Mouse (Mus musculus): ENCODE measurements around the gene Bco2.

Gene Bco2

GRCm38 (mm10) chr9:50561145-50561917, 6.3 kb upstream of the Bco2 start, which contains the start of gene Tex12:
Gene Tex12, minus strand, starts transcription at chr9:50561325.
- CTCF ChIA-PET: no interaction called here

DNA sequence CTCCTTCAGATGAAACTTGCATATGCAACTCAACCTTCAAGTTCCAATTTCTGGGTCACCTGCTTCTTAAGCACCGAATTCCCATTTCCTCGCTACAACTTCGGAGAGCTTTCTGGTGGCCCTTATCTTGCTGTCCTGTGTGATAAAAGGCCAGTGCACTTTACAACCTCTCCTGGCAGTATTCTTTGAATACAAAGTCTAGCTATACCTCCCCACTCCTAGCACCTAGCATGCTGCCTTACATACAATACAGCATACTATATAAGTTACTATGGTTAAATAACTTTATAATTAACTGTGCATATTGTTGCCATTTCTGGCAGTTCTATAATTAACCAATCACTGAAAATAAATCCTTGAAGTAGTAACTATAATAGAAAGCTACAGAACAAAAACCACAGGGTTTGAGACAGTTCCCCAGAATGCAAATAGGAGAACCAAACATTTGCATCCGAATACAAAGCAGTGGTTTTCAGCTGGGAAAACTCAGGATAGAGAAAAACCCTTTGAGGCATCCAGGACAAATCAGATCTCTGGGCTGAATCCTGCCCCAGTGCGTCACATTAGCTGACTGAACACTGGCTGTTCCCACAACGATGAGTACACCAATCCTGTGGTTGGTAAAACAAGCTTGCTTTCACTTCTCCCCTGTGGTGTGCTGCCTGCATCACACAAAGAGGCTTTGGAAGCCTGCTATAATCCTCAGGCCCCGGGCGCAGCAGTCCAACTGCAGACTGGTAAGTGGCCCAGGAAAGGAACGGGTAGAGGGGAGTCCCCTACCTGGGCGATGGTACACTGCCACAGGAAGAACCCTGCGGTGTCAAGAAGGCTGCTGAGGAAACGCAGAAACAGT, 514 bp downstream of the Bco2 start, which contains the start of gene Il18:
Gene Il18, plus strand, starts transcription at position 587 of the 853 bp plus-strand sequence.
- CTCF ChIA-PET: interaction anchor here (0.8 kb wide), 1 partner anchor 24 kb away, joined by 3 read pairs; no protein-coding TSS in a partner anchor

DNA sequence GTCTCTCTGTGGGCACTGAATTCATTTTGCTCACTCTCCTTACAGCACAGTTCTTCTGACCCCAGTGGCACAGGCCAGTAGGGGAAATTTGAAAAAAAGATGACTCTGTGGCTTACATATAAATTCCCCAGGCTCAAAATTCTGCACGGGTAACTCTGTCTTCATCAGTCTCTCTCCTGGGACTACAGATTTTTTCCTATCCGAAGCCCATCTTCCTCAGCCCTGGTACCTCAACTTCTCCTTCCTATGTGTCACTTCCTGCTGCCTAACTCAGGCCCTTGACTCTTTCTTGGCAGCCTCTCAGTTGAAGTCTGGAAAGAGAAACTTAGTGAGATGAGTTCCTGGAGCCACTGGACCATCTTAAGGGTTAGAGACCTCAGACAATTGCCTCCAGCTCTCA, 1.4 kb downstream of the Bco2 start:
- CTCF ChIA-PET: no interaction called here

DNA sequence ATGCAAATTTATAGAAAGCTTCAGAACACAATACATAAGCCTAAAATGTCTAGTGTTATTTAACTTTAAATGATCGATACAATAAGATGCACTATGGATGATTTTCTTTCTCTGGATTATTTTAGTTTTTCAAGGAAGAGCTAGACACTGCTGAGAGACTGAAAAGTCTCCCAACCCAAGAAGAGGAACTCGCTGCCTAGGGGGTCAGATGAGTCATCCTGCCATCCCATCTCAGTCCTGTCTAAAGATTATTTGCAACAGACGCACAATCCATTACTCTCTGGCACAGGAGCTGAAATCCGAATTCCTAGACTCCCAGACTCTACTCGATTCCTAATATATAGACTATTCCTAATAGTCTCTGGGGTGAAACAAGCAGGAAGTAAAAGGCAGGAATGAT, 2.8 kb downstream of the Bco2 start:
- CTCF ChIA-PET: interaction anchor here (0.5 to 0.6 kb wide), 2 partner anchors 12 to 302 kb away, joined by 3 read pairs; no protein-coding TSS in a partner anchor

GRCm38 (mm10) chr9:50548936-50549335, 6.0 kb downstream of the Bco2 start:
- CTCF ChIA-PET: no interaction called here

DNA sequence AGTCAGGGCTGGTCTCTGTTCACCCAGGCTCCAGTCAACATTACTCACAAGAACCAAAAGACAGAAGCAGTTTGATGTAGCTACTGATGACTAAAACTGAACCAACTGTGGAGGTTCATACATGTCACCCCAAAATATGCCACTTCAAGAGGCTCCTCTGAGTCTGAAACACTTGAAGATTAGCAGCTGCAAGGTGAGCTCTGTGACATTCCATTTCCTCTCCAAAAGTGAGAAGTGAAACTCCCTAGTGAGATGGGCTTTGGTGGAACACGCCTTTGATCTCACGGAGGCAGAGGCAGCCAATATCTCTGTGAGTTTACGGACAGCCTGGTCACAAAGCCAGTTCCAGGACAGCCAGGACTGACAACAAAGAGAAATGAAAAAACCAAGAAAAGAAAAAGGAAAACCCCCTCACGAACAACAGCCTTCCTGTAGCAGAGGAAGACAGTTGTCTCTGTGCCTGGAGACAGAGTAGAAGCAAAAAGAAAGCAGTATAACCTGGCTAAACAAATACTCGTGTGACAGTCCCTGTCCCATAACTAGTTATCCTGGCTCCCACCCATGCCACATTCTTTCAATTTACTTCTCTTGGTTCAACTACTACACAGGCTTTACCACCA, 7.0 kb downstream of the Bco2 start:
- CTCF ChIA-PET: no interaction called here

GRCm38 (mm10) chr9:50542401-50542800, 12.6 kb downstream of the Bco2 start:
- CTCF ChIA-PET: no interaction called here

DNA sequence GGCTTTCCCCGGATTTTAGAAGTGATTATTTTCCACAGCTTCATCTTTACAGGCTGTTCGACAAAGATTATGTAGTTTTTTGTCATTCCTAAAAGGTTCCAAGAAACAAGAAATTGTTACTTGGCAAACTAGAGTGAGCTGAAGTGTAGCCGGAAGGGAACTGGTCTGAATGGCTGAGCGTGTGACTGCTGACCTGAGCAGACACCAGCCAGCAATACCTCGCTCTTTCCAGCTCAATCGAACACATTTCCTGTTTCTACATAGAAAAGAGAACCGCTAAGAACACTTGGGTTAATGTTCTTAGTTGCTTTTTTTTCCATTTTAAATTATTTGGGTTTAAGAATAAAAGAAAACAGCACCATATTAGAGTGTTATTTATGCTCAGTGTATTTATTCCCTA, 14.8 kb downstream of the Bco2 start:
- CTCF ChIA-PET: interaction anchor here (0.5 kb wide), 1 partner anchor 469 kb away, joined by 3 read pairs; the partner anchor contains the start of gene Sik2

DNA sequence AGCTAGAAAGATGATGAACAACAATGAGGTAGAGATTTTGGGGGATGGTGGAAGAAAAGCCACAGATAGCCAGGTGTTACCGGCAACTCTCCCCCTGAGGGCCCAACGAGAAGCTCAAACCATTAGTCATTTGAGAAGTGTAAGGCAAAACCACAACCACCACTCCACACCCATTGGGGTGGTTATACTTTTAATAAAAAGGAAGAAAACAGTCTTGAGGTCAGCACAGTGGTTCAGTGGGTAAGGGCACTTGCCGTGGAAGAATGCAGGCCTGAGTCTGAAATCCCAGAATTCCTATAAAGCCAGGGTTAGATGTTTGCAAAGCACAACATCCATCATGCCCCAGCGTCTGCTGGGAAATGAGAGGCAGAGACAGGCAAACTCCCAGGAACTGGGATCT, 17.7 kb downstream of the Bco2 start:
- CTCF ChIA-PET: no interaction called here

GRCm38 (mm10) chr9:50536603-50537135, 18.3 kb downstream of the Bco2 start:
- CTCF ChIA-PET: no interaction called here

- CTCF ChIA-PET: no interaction called here
Measured at GRCm38 (mm10) chr9:50535930-50536329, 19.1 kb downstream of the Bco2 start.

DNA sequence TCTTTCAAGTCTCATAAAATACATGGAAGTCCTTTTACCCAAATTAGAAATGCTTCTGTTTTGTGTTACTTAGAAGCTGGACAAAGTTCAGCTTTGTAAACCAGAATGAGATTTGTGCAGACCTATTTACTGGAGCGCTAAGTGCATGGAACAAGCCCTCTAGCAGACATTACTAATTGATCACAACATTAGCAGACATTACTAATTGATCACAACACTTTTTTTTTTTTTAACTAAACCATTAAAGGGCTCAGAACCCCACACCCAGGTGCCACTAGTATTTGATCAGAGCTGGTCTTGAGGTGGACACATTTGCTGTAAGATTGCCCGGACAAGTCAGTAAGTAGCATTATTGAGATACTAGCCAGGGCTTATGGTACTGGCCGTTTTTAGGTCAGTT, 21.2 kb downstream of the Bco2 start:
- CTCF ChIA-PET: no interaction called here

DNA sequence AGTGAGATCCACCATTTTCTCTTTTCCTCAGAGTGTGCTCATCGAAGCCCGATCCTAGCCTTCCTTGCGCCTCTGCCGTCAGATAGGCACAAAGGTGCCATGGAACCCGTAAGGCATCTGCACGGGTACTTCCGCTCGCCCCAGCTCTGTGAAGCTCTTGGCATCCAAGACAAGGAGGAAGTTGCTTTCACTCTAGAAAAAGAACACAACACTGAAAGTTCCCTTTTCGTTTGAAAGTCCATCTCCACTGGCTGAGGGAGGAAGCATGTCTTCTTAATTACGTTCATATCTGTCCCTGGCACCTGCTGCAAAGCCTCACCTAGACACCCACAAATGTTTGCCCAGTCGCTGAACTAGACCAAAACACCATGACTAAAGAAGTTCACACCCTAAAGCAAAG, 21.7 kb downstream of the Bco2 start:
- CTCF ChIA-PET: no interaction called here

GRCm38 (mm10) chr9:50530890-50531289, 24.1 kb downstream of the Bco2 start:
- CTCF ChIA-PET: no interaction called here

- CTCF ChIA-PET: interaction anchor here (0.7 to 1.3 kb wide), 2 partner anchors 76 to 85 kb away, joined by 3 read pairs; partner anchors contain the start of genes Sdhd and Timm8b
Measured at GRCm38 (mm10) chr9:50528293-50528892, 26.6 kb downstream of the Bco2 start, which contains the start of gene Pts. Gene Pts, minus strand, starts transcription at chr9:50528724.

DNA sequence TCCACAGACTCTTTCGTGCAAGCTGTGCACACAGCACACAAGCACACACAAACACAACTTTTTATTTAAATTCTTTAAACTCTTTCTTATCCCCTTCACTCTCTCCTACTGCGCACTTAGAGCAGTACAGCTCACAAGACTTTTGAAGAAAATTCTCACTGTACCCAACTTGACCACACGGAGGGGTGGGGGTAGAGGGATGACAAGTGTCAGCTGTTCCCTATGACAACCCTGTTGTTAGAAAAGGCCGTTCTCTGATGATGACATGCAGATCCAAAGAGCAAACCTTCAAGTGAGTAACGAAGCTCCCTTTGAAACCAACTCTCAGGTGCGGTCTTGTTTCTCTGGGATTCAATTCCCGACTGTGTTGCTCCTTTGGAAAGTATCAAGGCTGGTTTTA, 27.1 kb downstream of the Bco2 start:
- CTCF ChIA-PET: interaction anchor here (0.6 to 1.3 kb wide), 3 partner anchors 10 to 76 kb away, joined by 3 to 4 read pairs (median 3); partner anchors contain the start of genes Sdhd and Timm8b

- CTCF ChIA-PET: interaction anchor here (0.8 kb wide), 1 partner anchor 69 kb away, joined by 6 read pairs; no protein-coding TSS in a partner anchor
Measured at GRCm38 (mm10) chr9:50525585-50525984, 29.4 kb downstream of the Bco2 start.

DNA sequence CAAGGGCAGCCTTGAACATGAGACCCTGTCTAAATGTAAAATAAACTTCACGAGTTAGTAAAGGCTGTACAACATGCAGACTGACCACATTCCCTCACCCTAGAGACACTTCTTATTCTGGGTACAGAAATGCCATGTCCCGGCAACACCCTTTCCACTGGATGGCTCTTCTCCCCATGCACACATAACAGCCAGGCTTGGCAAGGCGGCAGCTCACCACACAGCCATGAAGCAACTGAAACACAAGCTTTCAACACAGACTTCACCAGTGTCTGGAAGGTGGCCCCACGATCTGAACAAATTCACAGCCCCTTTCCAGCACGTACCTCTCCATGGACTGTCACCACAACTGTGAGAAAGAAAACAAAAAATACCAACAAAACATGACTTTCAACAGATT, 30.0 kb downstream of the Bco2 start:
- CTCF ChIA-PET: no interaction called here

DNA sequence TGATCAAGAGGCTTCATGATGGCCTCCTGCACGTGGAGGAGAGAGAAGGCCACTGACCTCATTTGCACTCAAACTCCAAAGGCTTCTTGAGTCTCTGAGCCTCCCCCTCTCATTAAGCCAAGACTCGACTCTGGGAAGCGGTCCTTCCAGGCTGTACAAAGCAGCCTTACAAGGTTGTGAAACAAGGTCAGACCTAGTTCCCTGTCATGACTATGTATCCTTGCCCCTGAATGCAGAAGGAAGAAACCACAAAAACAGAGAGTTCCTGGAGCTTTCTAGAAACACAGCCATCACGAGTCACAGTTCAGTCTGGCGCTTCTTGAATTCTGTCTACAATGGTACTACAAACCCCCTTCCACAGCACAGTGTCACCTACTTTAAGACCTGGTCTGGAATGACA, 32.4 kb downstream of the Bco2 start:
- CTCF ChIA-PET: interaction anchor here (1.0 kb wide), 1 partner anchor 111 kb away, joined by 5 read pairs; no protein-coding TSS in a partner anchor

GRCm38 (mm10) chr9:50521562-50521961, 33.4 kb downstream of the Bco2 start:
- CTCF ChIA-PET: interaction anchor here (0.9 kb wide), 1 partner anchor 72 kb away, joined by 3 read pairs; no protein-coding TSS in a partner anchor

- CTCF ChIA-PET: interaction anchor here (0.9 kb wide), 1 partner anchor 73 kb away, joined by 3 read pairs; no protein-coding TSS in a partner anchor
Measured at GRCm38 (mm10) chr9:50520748-50521147, 34.2 kb downstream of the Bco2 start.

All from spleen, embryonic (tissue).